Mouse (Mus musculus) fat pad, adult 2 months (tissue): ENCODE measurements around the gene Eif2b3.

Experiments
- DNase-seq: peaks from one replicate; pipeline ENCODE4 v3.0.0-alpha.2; 2011; ENCODE audit warnings: low read depth, low spot score; ENCODE audit errors: extremely low read depth

The Eif2b3 gene

DNA sequence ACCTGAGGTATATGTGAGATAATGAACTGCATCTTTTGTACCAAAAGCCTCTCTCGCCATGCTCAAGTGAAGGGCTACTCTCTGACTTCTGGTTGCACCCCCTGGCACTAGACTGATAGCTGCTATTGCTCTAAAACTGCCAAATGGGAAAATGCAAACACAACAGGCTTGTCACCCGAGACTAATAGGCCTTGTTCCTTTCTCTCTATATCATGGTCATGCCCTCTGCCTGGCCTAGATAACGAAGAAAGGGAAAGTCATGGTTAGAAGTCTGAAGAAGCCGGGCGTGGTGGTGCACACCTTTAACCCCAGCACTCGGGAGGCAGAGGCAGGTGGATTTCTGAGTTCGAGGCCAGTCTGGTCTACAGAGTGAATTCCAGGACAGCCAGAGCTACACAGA, 71.4 kb downstream of the Eif2b3 start:
- no peak for DNase-seq

DNA sequence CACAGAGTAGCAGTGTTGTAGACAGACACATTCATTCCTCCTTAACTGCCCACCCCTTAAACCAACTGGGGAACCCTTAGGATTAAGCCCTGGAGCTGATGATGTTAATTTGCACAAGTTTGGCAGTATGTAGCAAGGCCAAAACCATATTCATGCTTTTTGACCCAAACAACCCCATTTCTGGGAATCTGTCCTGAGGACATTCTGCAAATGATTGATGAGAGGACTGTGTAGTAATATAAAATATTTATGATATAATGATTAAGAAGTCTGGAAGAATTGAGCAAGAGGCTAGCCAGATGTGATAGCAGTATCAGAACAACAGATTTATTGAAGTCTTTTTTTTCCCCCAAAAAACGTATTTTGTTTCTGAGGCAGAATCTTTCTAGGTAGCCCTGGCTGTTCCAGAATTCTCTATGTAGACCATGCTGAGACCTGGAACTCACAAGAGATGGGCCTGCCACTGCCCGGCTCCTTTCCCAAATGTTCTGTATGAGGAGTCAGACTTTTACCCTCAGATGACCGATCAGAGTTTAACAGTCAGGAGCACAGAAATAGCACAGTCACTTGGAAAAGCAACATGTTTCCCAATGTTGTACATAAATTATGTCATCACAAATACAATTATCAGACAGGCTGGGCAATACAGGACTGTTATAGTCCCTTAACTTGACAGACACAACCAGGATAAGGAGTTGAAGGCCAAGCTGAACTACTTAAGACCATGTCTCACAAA, 75.6 kb downstream of the Eif2b3 start:
- DNase-seq = no peak

DNA sequence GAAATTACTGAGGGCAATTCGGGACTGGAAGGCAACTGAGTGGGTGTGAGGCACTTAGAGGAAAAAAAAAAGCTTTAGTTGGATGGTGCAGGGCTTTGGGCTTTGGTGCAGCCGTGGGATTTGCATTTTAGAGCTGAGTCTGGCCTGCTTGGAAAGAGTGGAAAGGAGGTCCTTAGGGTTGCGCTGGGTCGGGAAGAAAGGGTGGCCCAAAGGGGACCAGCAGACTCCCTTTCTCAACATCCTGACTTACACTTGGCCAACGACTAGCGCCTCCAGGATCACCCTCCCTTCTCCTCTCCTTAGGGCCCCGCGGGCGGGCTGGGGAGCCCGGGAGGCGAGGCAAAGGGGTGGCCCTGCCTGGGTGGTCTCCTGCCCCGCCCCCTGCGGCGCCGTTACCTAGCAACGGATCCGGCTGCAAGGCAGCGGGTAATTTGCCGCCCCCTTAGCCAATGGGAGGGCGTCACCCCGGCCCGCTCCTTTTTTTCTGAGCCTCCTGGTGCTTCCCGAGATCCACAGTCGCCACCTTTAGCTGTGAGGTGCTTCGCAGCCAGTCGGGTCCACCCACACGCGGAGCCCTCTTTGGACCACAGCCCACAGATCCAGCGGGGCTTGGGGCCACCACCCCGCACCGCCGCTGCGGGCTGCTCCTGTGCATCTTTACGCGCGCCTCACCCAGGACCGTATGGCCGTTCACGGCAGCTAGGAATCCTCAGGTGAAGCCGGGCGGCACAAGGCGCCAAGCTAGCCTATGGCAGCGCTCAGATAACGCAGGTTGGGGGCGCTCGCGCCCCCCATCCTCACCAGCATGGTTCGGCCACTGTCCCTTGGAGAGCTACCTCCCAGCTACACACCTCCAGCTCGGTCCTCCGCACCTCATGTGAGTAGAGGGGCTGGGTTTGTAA, 76.6 kb downstream of the Eif2b3 start, which contains the start of gene Ptch2:
TSS of gene Ptch2 (plus strand) at position 525 of the 902 bp plus-strand sequence.
- no peak for DNase-seq

DNA sequence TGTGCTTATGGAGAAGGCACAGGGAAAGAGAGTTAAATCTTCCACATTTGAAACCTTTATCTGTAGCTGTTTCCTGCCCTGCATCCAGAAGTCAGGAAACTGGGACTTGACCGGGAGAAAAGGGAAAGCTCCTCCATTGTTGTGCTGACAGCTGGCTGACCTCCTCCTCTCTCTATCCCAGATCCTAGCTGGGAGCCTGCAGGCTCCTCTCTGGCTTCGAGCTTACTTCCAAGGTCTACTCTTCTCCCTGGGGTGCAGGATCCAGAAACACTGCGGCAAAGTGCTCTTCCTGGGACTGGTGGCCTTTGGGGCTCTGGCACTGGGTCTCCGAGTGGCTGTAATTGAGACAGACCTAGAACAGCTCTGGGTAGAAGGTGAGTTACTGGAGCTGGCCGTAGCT, 77.5 kb downstream of the Eif2b3 start:
- DNase-seq = no peak

DNA sequence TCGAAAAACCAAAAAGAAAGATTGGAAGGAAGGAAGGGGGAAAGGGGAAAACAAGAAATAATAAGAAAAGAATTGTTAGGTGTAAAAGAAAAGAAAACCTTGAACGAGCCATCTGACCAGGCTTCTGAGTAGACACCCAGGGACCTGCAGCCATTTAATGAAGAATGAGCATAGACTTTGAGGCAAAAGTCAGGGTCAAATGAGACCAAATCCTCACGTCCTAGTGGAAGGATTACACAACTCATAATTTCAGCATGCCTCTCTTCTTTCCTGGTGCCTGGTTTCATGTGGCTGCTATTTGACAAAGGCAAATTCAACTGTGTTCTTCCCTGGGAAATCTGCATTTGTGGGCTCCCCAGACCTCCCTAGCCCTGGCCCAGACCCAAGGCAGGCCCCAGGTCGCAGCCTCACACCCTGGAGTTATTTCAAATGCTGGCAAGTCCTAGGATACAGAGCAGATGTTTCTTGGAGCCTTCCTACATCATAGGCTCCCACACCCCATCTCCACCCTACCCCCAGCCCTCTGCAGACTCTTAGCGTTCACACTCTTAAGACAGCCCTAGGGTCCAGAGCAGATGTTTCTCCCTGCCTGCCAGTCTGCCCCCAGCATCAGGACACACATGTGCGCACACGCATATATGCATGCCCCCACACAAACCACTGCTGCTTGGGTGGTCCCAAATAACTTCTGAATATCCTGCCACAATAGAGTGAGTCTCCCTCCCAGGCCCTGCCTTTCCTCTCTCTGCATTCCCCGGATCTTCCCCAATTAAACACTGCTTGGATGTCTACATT, 79.0 kb downstream of the Eif2b3 start:
- DNase-seq = no peak

DNA sequence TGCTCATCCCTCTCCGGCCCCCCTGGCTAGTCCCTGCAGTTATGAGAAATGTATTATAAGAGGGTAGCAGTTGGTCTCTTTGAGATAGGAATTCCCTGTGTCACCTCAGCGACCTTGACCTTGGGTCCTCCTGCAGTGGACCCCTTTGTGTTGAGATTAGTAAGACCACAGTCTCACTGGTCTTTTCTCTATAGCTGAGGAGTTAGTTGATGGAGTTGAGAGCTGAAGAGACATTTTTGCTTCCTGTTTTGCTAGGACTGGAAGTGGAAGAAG, 79.5 kb downstream of the Eif2b3 start:
- no peak for DNase-seq

DNA sequence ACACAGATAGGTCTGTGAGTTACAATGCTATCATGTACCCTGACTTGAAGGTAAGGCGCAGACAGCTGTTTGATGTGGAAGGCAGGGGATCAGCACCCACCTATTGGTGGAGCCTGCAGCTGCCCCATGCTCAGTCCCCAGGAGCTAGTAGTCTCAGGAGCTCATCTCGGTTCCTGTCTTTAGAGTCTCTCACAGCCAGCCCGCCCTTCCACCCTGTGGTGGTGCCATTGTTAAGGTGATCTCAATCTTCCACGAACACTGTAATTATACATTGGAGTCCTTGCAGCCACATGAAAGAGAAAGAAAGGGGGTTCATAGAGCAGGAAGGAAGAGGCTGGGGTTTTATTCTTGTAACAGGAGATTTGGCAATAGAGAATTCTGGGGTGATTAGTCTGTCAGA, 80.8 kb downstream of the Eif2b3 start:
- no peak for DNase-seq

DNA sequence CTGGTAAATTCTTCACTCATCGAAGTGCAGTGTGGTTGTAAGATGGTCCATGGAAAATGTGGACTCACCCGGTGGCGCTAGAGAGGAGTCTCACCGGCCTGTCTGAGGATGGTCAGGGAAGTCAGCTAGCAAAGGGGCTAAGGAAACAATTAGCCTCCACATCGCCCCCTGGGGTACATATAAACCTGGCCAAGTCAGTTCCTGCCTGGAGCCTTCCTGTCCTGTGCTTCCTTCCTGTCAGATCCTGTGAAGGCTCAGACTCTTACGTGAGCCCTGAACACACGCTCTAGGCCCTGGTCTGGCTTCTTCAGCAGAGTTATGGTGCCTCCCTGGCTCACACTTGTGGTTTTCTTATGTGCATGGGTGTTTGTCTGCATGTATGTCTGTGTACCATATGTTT, 82.0 kb downstream of the Eif2b3 start:
- no peak for DNase-seq

DNA sequence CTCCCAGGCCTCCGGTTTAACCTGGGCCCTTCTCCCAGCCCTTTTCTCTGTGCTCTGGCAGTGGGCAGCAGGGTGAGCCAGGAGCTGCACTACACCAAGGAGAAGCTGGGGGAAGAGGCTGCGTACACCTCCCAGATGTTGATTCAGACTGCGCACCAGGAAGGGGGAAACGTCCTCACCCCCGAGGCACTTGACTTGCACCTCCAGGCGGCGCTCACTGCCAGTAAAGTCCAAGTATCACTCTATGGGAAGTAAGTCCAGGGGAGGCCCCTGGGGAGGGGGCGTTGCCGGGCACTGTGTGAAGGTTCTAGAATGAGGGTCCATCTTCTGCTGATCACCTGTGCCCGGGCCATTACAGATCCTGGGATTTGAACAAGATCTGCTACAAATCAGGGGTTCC, 85.5 kb downstream of the Eif2b3 start:
- no peak for DNase-seq

DNA sequence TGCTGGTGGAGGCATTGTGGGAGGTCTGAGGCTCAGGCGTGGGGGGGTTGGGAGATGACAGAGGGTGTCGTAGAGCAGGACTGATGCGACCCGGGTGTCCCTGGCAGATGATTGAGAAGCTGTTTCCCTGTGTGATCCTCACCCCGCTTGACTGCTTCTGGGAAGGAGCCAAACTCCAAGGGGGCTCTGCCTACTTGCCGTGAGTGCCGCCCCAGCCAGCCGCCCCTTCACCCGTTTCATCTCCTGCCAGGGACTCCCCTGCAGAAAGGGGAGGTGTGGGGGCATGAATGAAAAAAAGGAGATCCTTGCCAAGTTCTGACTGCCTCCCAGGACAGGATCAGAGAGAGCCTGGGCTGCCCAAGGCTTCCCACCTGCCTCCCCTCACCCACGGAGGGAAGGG, 85.9 kb downstream of the Eif2b3 start:
- DNase-seq = no peak

DNA sequence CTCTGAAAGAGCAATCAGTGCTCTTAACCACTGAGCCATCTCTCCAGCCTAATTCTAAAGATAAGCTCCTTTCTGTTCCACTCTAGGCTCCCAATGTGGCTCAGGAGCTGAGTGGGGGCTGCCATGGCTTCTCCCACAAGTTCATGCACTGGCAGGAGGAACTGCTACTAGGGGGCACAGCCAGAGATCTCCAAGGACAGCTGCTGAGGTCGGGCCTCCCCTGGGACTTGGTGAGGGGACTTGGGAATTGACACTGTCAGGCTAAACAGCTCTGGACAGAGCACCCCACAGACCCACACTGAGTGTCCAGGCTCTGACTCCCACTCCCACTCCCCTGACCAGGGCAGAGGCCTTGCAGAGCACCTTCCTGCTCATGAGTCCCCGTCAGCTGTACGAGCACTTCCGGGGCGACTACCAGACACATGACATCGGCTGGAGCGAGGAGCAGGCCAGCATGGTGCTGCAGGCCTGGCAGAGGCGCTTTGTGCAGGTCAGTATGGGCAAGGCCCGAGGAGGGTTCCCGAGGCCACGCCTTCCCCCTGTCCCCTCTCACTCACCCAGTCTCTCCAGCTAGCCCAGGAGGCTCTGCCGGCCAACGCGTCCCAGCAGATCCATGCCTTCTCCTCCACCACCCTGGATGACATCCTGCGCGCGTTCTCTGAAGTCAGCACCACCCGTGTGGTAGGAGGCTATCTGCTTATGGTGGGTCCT, 88.8 kb downstream of the Eif2b3 start:
- DNase-seq = no peak

DNA sequence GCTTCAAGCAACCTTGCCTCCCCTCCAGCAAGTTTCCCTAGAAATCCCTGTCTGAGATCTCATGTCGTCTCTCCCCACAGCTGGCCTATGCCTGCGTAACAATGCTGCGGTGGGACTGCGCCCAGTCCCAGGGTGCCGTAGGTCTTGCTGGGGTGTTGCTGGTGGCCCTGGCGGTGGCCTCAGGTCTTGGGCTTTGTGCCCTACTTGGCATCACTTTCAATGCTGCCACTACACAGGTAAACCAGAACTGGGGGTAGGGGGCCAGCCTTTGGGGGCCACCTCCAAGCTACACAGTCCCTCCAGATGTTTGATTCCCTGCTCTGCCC, 89.3 kb downstream of the Eif2b3 start:
- DNase-seq = no peak

DNA sequence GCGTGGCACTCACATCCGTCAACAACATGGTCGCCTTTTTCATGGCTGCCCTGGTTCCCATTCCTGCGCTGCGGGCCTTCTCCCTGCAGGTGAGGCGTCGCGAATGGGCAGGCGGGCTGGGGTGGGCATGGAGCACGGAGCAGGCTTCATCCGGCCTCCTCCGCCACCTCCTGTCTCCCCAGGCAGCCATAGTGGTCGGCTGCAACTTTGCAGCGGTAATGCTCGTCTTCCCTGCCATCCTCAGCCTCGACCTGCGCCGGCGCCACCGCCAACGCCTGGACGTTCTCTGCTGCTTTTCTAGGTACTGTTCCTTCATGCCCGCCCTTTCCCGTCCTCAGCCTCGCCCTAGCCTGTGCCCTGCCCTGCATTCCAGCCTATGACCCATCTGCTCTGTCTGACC, 90.1 kb downstream of the Eif2b3 start:
- DNase-seq = no peak

DNA sequence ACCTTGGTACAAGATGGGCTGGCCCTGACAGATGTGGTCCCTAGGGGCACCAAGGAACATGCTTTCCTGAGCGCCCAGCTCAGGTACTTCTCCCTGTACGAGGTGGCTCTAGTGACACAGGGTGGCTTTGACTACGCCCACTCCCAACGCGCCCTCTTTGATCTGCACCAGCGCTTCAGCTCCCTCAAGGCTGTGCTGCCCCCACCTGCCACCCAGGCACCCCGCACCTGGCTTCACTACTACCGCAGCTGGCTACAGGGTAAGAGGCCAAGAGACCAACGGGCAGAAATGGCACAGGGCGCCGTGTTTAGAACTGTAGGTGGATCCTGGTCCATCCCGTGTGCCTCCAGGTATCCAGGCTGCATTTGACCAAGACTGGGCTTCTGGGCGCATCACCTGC, 91.0 kb downstream of the Eif2b3 start:
- no peak for DNase-seq

DNA sequence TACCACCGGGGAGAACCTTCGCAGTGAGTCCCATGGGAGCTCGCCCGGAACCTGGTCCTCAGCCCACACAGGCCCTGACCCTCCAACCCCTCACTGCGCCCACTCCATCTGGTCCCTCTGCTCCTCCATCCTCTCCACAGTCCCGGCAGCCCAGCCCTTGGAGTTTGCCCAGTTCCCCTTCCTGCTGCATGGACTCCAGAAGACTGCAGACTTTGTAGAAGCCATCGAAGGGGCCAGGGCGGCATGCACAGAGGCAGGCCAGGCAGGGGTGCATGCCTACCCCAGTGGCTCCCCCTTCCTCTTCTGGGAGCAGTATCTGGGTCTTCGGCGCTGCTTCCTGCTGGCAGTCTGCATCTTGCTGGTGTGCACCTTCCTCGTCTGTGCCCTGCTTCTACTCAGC, 91.8 kb downstream of the Eif2b3 start:
- no peak for DNase-seq

DNA sequence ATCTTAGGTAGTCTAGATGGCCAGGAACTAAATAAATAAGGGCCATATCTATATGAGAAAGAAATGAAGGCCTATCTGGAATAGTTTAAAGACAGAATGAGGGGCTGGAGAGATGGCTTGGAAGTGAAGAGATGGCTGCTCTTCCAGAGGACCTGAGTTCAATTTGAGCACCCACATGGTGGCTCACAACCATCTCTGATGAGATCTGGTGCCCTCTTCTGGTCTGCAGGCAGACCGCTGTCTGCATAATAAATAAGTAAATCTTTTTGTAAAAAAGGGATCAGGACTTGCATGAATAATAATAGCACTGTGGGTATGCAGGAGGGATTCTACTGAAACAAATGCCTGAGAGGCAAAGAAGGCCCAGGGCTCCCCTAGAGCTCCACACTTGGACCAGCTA, 94.0 kb downstream of the Eif2b3 start:
- no peak for DNase-seq

DNA sequence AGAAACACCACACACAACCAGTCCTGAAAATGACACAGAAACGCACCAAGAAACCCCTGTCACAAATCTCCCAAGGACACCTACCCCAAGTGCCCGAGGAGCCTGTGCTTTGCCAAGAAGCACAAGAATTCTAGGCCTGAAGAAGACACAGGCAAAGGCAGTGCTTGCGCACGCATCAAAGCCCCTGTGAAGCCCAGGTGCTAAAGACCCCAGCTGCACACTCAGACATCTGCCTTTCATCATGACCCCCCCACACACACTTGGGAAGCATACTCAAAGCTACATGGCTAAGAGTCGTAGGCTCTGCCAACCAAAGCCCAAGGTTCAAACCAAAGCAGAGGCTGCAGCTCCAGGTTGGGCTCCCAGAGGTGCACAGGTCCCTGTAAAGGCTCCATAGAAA, 96.4 kb downstream of the Eif2b3 start:
- no peak for DNase-seq

DNA sequence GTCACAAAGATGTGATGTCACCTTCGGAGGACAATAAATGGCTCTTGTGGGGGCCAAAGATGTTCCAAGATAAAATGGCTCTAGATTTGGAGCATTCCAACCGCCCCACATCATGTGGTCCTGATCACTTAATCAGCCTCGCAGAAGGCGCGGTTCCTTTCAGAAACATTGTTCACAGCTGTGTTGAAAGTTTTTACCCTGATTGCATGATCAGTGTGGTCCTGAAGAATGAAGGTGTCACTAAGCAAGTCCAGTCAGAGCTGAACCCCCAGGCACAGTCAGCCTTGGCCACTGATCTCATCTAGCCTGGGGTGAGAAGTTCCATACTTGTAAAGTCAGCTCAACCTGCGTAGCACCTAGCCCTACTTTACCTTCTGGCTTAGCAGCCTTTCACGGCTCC, 98.7 kb downstream of the Eif2b3 start:
- DNase-seq = peak; percentile 54

DNA sequence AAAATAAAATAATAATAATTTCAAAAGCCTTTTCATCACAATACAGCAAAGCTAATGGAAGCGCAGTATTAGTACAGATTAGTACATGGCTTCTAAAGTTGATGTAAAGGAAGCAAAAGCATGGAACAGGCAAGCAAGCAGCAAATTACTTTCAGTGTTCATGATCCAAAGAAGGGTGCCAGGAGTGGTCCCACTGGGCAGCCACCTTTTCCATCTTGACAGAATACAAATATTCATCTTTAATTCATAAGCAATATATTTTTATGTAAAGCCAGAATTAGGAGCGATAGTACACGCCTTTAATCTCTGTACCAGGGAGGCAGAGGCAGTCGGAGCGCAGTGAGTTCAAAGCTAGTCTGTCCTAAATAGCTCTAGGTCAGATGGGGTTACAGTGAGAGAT, 100.4 kb downstream of the Eif2b3 start:
- DNase-seq = no peak

DNA sequence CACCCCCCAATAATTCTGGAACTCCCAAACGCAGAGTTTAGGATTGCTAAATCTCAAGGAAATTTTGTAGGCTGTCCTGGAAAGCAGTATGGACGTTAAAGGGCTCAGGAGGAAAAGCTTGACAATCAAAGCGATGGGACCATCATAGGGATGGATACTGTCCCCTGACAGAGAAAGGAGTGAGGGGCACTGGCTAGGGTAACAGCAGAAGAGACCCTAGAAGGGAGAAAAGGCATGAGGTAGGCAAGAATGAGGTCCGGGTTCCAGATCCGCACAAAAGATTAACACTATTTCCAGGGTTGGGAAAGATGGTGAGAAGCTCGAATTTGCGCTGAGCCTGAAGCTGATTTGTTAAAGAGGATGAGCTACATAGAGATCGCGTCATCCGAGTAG, 100.8 kb downstream of the Eif2b3 start:
- no peak for DNase-seq
